Mouse (Mus musculus): Measurements from ENCODE around the gene Ap1g2. TPM values are rescaled to one million over a fixed set of nuclear protein-coding genes. Genes with fewer than 3 reads are reported as not detected.

Gene Ap1g2
- total and polyA plus RNA-seq, 2 experiments from 2014 or later, result 8.9 to 11.6 TPM

DNA sequence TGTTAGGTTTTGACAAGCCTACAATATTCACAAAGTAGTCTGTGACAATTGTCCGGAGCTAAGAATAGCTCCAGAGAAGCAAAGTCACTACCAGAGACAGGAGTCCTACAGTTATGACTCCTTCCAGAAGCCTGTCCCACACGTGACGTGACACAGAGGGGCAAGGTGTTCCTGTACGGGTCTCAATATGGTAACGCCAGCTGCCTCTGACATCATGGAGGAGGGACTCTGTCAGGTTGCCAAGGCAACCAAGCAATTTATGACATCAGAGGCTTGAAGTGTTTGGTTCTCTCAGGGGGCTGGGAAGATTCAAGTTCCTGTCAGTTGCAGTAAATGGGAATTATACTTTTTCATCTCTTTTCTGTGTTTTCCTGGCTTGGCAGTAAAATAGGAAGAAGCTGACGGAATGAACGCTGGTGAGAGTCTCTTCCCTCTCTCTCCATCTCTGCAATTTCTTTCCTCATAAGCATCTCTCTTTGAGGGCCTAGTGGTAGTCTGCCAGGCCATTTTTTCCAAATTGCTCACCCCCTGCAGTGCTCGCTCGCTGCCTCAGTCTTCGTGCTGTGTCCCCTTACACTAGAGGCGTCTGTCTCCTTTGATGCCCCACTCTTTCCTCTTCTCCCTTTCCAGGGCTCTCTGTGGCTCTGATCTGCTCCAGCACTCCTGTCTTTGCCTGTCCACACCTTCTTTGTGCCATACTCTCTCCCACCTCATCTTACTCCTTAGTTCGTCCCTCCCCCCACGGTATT is 17.0 kb downstream of the Ap1g2 start:
- no peaks in the 10 kb centered on the region for H3K27me3 ChIP-seq (ENCODE audit: insufficient read depth, low read length)
- 0 out of 2 replicates have a peak overlapping the region, but pooled peaks have one; percentile 21 for H3K27ac ChIP-seq (ENCODE audit: low read depth, low read length)
- TF ChIP-seq CTCF (IDR thresholded peaks at IDR 0.05), result no peak
- WGBS, result 43% methylated on average over 13 of the region's 13 CpGs
- H3K36me3 ChIP-seq (ENCODE audit: insufficient read depth, low read length), result no peaks in the 10 kb centered on the region
- H3K9ac ChIP-seq (replicated peaks; ENCODE audit: low read length, poor library complexity, severe bottlenecking), result peak overlapping the region; percentile 34; the same call in 1 of the 2 replicates
- no peaks in the 10 kb centered on the region for H3K9me3 ChIP-seq (ENCODE audit: low read length)
- peak; percentile 52 for DNase-seq (ENCODE audit: low spot score)
- no peak for ATAC-seq (ENCODE audit: low FRiP score)
- H3K4me1 ChIP-seq (ENCODE audit: insufficient read depth, low read length), result peaks cover 15% of the 10 kb centered on the region; the same call in 1 of the 2 replicates
- H3K4me2 ChIP-seq (ENCODE audit: low read depth, low read length, poor library complexity, severe bottlenecking), result peak overlapping the region; percentile 90
- peak overlapping the region; percentile 61; the same call in 1 of the 2 replicates for H3K4me3 ChIP-seq (ENCODE audit: low read depth, low read length)

DNA sequence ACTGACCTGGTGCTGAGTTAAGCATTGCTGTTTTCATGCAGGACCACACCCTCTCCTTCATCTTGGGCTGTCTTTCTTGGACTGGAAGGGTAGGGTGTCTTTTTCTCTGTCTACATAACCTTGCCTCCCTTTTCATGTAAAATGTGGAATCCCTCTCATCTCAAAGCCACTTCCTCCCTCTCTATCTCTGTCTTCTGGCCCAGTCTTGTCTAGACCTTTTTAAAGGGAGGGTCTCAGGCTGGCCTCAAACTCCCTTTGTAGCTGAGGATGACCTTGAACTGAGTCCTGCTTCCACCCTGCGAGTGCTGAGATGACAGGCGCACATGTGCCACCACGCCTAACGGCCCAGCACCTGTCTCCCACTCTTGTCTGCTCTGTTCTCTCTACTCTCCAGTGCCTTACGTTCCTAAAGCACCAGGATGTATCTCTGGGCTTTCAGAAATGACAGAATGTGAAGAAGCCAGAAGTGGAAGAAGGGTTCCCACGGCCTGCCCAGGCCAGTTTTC is 20.3 kb downstream of the Ap1g2 start:
- no peak for ATAC-seq (ENCODE audit: low FRiP score)
- no peak for DNase-seq (ENCODE audit: low spot score)
- H3K4me2 ChIP-seq (ENCODE audit: low read depth, low read length, poor library complexity, severe bottlenecking), result no peak overlapping the region
- no peaks in the 10 kb centered on the region for H3K9me3 ChIP-seq (ENCODE audit: low read length)
- H3K36me3 ChIP-seq (ENCODE audit: insufficient read depth, low read length), result no peaks in the 10 kb centered on the region
- peaks cover 15% of the 10 kb centered on the region; the same call in 1 of the 2 replicates for H3K4me1 ChIP-seq (ENCODE audit: insufficient read depth, low read length)
- no peak for TF ChIP-seq CTCF (IDR thresholded peaks at IDR 0.05)
- H3K27ac ChIP-seq (ENCODE audit: low read depth, low read length), result peak overlapping the region; percentile 9
- no peak overlapping the region for H3K9ac ChIP-seq (replicated peaks; ENCODE audit: low read length, poor library complexity, severe bottlenecking)
- H3K4me3 ChIP-seq (ENCODE audit: low read depth, low read length), result no peak overlapping the region
- 90% methylated on average over 6 of the region's 6 CpGs for WGBS
- H3K27me3 ChIP-seq (ENCODE audit: insufficient read depth, low read length), result no peaks in the 10 kb centered on the region

DNA sequence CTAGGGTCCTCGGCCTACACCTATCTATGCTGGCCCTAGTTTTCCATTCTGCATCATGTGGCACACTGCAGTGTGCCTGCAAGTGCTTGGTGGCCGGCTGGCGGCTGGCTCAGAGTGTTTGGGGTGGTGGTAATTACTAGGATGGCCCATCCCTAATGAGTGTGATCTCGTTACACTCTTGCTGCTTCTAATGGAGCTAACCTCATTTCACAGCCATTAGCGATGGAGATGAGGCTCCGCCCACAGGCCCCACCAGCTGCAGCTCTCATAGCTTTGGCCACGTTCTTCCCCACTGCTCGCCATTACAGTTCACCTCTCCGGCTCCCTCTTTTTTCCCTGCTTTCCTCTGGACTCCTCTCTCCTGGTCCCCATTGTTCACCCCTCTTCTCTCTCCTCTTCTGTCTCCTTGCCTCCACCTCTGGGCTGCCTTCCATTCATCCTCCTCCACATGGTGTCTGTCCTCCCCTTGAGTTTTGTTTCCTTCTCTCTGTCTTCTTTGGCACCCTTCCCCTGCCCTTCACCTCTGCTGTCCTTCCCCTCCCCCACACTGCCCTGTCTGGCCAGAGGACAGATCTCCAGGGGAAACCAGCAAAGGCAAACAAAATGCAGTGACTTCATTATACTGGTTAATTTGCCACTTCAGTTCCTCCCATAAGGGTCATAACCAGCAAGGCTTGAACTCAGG is 20.9 kb downstream of the Ap1g2 start:
- Histone ChIP-seq H3K4me3 (ENCODE audit: low read depth, low read length) (no peak overlapping the region), H3K27ac (ENCODE audit: low read depth, low read length) (peak overlapping the region; percentile 9), H3K36me3 (ENCODE audit: insufficient read depth, low read length) (no peaks in the 10 kb centered on the region), H3K9ac (replicated peaks; ENCODE audit: low read length, poor library complexity, severe bottlenecking) (no peak overlapping the region), H3K4me1 (ENCODE audit: insufficient read depth, low read length) (peaks cover 15% of the 10 kb centered on the region; the same call in 1 of the 2 replicates), H3K27me3 (ENCODE audit: insufficient read depth, low read length) (no peaks in the 10 kb centered on the region), H3K4me2 (ENCODE audit: low read depth, low read length, poor library complexity, severe bottlenecking) (no peak overlapping the region), H3K9me3 (ENCODE audit: low read length) (no peaks in the 10 kb centered on the region)
- peak; percentile 54 for DNase-seq (ENCODE audit: low spot score)
- TF ChIP-seq CTCF (IDR thresholded peaks at IDR 0.05), result no peak
- no peak; the same call in 1 of the 2 replicates for ATAC-seq (ENCODE audit: low FRiP score)
- WGBS, result 36% methylated on average over 9 of the region's 9 CpGs

DNA sequence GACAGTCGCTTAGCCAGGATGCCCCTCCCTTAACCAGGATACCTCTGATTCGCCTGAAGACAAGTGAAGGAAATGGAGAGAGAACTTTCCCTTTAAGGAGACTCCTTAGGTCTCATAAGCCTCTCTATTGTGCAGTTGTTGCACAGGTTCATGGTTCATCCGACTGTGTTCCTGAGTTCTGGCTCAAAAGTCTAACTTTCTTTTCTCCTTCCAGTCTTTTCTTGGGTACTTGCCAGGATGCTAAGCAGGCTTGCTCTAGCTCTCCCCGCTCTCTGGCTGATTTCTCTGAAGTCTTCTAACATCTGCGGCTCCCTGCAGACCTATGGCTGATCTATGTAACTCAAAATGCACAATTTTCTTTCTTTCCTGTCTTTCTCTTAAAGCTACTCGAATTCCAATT is 22.9 kb downstream of the Ap1g2 start:
- Histone ChIP-seq H3K27me3 (ENCODE audit: insufficient read depth, low read length) (no peaks in the 10 kb centered on the region), H3K36me3 (ENCODE audit: insufficient read depth, low read length) (no peaks in the 10 kb centered on the region), H3K9me3 (ENCODE audit: low read length) (no peaks in the 10 kb centered on the region), H3K4me3 (ENCODE audit: low read depth, low read length) (no peak overlapping the region), H3K27ac (ENCODE audit: low read depth, low read length) (no peak overlapping the region), H3K9ac (replicated peaks; ENCODE audit: low read length, poor library complexity, severe bottlenecking) (no peak overlapping the region), H3K4me1 (ENCODE audit: insufficient read depth, low read length) (peaks cover 10% of the 10 kb centered on the region; the same call in 1 of the 2 replicates), H3K4me2 (ENCODE audit: low read depth, low read length, poor library complexity, severe bottlenecking) (no peak overlapping the region)
- peak; percentile 54 for DNase-seq (ENCODE audit: low spot score)
- no peak for TF ChIP-seq CTCF (IDR thresholded peaks at IDR 0.05)
- no peak for ATAC-seq (ENCODE audit: low FRiP score)
- WGBS, result 61% methylated on average over 6 of the region's 6 CpGs

DNA sequence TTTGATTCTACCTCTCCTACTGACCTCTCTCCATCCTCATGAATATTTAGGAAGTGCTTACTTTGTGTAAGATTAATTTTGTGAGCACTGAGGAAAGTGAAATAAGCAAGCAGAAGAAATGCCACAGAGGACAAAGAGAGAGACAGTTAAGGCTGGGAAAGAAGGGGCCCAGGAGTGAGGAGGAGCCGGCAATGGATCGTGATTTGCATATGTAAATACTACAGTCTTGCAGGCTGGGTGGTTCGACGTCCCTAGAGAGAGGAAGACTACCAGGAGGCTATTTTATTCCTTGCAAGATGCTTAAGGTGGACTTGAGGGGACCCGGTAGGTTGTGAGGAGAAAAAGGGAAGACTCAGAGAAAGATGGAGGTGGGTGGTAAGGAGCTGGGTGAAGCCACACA is 25.3 kb downstream of the Ap1g2 start:
- no peak for TF ChIP-seq CTCF (IDR thresholded peaks at IDR 0.05)
- Histone ChIP-seq H3K4me3 (ENCODE audit: low read depth, low read length) (no peak overlapping the region), H3K27me3 (ENCODE audit: insufficient read depth, low read length) (no peaks in the 10 kb centered on the region), H3K27ac (ENCODE audit: low read depth, low read length) (no peak overlapping the region), H3K4me2 (ENCODE audit: low read depth, low read length, poor library complexity, severe bottlenecking) (no peak overlapping the region), H3K4me1 (ENCODE audit: insufficient read depth, low read length) (peaks cover 14% of the 10 kb centered on the region; the same call in 1 of the 2 replicates), H3K9ac (replicated peaks; ENCODE audit: low read length, poor library complexity, severe bottlenecking) (no peak overlapping the region), H3K9me3 (ENCODE audit: low read length) (no peaks in the 10 kb centered on the region), H3K36me3 (ENCODE audit: insufficient read depth, low read length) (no peaks in the 10 kb centered on the region)
- DNase-seq (ENCODE audit: low spot score), result no peak
- WGBS, result 24% methylated on average over 5 of the region's 5 CpGs
- ATAC-seq (ENCODE audit: low FRiP score), result no peak
